8 mouse cellular contexts compared by ENCODE assay signal in the genomic region with DNA sequence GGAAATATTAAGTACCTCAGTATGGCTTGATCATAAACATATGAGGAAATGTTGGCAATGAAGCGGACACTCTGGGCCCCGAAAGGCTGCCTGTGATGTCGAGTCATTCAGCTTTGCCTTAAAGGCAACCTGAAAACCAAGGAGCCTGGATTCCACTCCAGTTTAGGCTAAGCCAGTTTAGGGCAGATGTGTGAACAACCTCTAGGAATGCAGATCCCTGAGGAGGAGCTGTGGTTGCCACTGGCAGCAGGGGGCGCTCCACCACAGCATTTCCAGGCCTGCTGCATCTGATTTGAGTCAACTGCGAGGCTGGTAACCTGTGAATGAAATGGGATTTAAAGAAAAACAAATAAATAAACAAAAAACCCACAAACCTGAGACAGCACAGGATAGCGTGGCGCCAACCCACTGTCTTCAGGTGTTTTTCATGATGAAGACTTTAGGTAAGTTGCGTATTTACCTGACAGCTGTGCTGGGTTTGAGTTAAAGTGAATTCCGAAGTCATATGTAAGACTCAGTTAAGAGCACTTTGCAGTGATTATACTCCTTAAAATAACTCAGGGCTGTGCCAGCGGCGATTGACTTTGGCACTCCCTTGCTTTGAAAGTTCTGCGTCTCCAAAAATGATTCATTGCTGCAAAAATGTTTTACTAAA. TPM values are rescaled to one million over a fixed set of nuclear protein-coding genes. Genes with fewer than 3 reads are reported as not detected.
DNase-seq lines count a peak whose midpoint lies in the region; ATAC-seq lines count a peak whose summit lies in the region.

No protein-coding gene starts in this region.

- H3K36me3 ChIP-seq in kidney, embryonic 14.5 days (ENCODE audit: control insufficient read depth, insufficient read depth, low read length) = no peaks in the 10 kb centered on the region
- no peaks in the 10 kb centered on the region for H3K36me3 ChIP-seq in limb, embryonic 13.5 days
- H3K36me3 ChIP-seq in neural tube, embryonic 13.5 days = no peaks in the 10 kb centered on the region

- H3K4me3 ChIP-seq in kidney, embryonic 14.5 days (ENCODE audit: low read length) = no peak overlapping the region
- H3K4me3 ChIP-seq in limb, embryonic 13.5 days = no peak overlapping the region
- no peak overlapping the region for H3K4me3 ChIP-seq in neural tube, embryonic 13.5 days

- 28% methylated on average over 12 of the region's 12 CpGs for WGBS in kidney, embryonic 14.5 days
- WGBS in limb, embryonic 13.5 days = 25% methylated on average over 12 of the region's 12 CpGs
- WGBS in neural tube, embryonic 13.5 days = 25% methylated on average over 12 of the region's 12 CpGs

- H3K9me3 ChIP-seq in kidney, embryonic 14.5 days (ENCODE audit: control insufficient read depth, low read length) = no peaks in the 10 kb centered on the region
- no peaks in the 10 kb centered on the region for H3K9me3 ChIP-seq in limb, embryonic 13.5 days
- H3K9me3 ChIP-seq in neural tube, embryonic 13.5 days = no peaks in the 10 kb centered on the region

- H3K27ac ChIP-seq in kidney, embryonic 14.5 days (ENCODE audit: low read depth, low read length) = no peak overlapping the region
- H3K27ac ChIP-seq in limb, embryonic 13.5 days = no peak overlapping the region
- no peak overlapping the region for H3K27ac ChIP-seq in neural tube, embryonic 13.5 days (replicated peaks)

- DNase-seq in 3134 (ENCODE audit: extremely low read depth, insufficient read length, low spot score) = peak; percentile 77
- peak; percentile 83 for DNase-seq in adipocyte (ENCODE audit: low spot score)
- peak; percentile 87 for DNase-seq in embryo, embryonic 10.5 days (ENCODE audit: low spot score)
- DNase-seq in thymus, adult 18-20 months = peak; percentile 7 to 15

- peak; percentile 88 for ATAC-seq in granulocyte monocyte progenitor cell, adult 5-6 weeks (replicated peaks; ENCODE audit: poor library complexity, severe bottlenecking)
- peak; percentile 89; the same call in 1 of the 2 replicates for ATAC-seq in kidney, embryonic 14.5 days (ENCODE audit: low FRiP score, low TSS enrichment)
- ATAC-seq in limb, embryonic 13.5 days (ENCODE audit: low FRiP score, low read depth) = peak; percentile 85
- ATAC-seq in neural tube, embryonic 13.5 days (ENCODE audit: low read depth) = peak; percentile 67

- H3K4me2 ChIP-seq in kidney, embryonic 14.5 days (replicated peaks; ENCODE audit: low read depth, low read length) = no peak overlapping the region
- H3K4me2 ChIP-seq in limb, embryonic 13.5 days (replicated peaks) = peak overlapping the region; percentile 27; the same call in 1 of the 2 replicates
- no peak overlapping the region for H3K4me2 ChIP-seq in neural tube, embryonic 13.5 days

- no peaks in the 10 kb centered on the region for H3K4me1 ChIP-seq in kidney, embryonic 14.5 days (ENCODE audit: control insufficient read depth, insufficient read depth, low read length)
- peaks cover 13% of the 10 kb centered on the region for H3K4me1 ChIP-seq in limb, embryonic 13.5 days
- H3K4me1 ChIP-seq in neural tube, embryonic 13.5 days (replicated peaks) = no peaks in the 10 kb centered on the region

- no peaks in the 10 kb centered on the region for H3K27me3 ChIP-seq in kidney, embryonic 14.5 days (ENCODE audit: control insufficient read depth, insufficient read depth, low read length)
- H3K27me3 ChIP-seq in limb, embryonic 13.5 days = peaks cover 11% of the 10 kb centered on the region
- H3K27me3 ChIP-seq in neural tube, embryonic 13.5 days = no peaks in the 10 kb centered on the region

- H3K9ac ChIP-seq in kidney, embryonic 14.5 days (ENCODE audit: low read depth, low read length) = no peak overlapping the region
- H3K9ac ChIP-seq in limb, embryonic 13.5 days = no peak overlapping the region
- no peak overlapping the region for H3K9ac ChIP-seq in neural tube, embryonic 13.5 days

RNA-seq across cellular contexts. Expression of gene Slc24a3, which starts 6.4 kb away (rescaled TPM):
- 0.75 and 4.6 TPM in 2 replicates for total RNA-seq in granulocyte monocyte progenitor cell, adult 5-6 weeks (2014; fragmentation: Nextera tagmentation)
- total RNA-seq in granulocyte monocyte progenitor cell, adult 5-6 weeks (2017) = 3.0 and 3.1 TPM in 2 replicates
- 2.3 and 2.4 TPM in 2 replicates for polyA plus RNA-seq in kidney, embryonic 14.5 days (2014; fragmentation: Nextera tagmentation; extraction: Ambion mirVana)
- 2.6 and 2.8 TPM in 2 replicates for polyA plus RNA-seq in limb, embryonic 13.5 days (2015; fragmentation: Nextera tagmentation; extraction: Ambion mirVana)
- 11.5 and 14.9 TPM in 2 replicates for polyA plus RNA-seq in neural tube, embryonic 13.5 days (2015; fragmentation: Nextera tagmentation; extraction: Ambion mirVana)

Comparison
In these comparisons a context has a peak if more than half of its experiments do, and no peak if none do; other contexts are left out.
1. DNase-seq: peak in every context shown above with its lines; median percentile 87 in embryo, embryonic 10.5 days; 83 in adipocyte; 77 in 3134; 11 in thymus, adult 18-20 months.